Mouse (Mus musculus): ENCODE measurements around the gene Scrn1. TPM values are rescaled to one million over a fixed set of nuclear protein-coding genes. Genes with fewer than 3 reads are reported as not detected.
A peak's percentile ranks its signal among the peaks of the same experiment; 100 is the strongest.

The Scrn1 gene
- total RNA-seq, 2 experiments from 2014 or later, result 5.8 to 9.7 TPM

- DNase-seq, result peak; percentile 17
Measured at GRCm38 (mm10) chr6:54540252-54540887, 25.9 kb downstream of the Scrn1 start.

GRCm38 (mm10) chr6:54539396-54539795 lies 26.9 kb downstream of the Scrn1 start:
- DNase-seq, result no peak
- intact Hi-C loops (cut with DNase I; ENCODE audit: low total_unique reads), result no loop called here

More at GRCm38 (mm10) chr6:54540252-54540887, 25.9 kb downstream of the Scrn1 start:
- intact Hi-C loops (cut with DNase I; ENCODE audit: low total_unique reads), result no loop called here

GRCm38 (mm10) chr6:54538773-54539173 lies 27.5 kb downstream of the Scrn1 start:
- intact Hi-C loops (cut with DNase I; ENCODE audit: low total_unique reads), result no loop called here
- DNase-seq, result no peak

- intact Hi-C loops (cut with DNase I; ENCODE audit: low total_unique reads), result no loop called here
- DNase-seq, result no peak
Measured at GRCm38 (mm10) chr6:54537053-54537452, 29.2 kb downstream of the Scrn1 start.

DNA sequence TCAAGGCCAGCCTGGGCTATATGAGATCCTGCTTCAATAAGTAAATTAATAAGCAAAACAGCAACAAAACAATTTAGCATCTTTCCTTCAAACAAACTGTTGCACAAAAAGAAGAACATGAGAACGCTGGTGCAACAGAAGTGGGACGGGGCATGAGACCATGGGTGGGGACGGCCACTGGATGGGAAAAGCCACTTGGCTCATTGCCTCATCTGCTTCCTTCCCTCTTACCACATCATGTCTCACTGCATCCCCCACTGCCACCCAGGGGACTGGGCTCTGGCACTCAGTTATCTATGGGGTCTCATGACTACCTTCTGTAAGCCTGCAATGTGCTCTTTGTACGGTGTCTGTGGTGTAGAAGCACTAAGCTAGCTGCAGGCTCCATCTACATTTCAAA lies 30.8 kb downstream of the Scrn1 start:
- DNase-seq, result no peak
- intact Hi-C loops (cut with DNase I; ENCODE audit: low total_unique reads), result no loop called here

GRCm38 (mm10) chr6:54531048-54531481 lies 35.2 kb downstream of the Scrn1 start:
- intact Hi-C loops (cut with DNase I; ENCODE audit: low total_unique reads), result no loop called here

GRCm38 (mm10) chr6:54530182-54530581 lies 36.1 kb downstream of the Scrn1 start:
- DNase-seq, result no peak
- intact Hi-C loops (cut with DNase I; ENCODE audit: low total_unique reads), result no loop called here

More at GRCm38 (mm10) chr6:54531048-54531481, 35.2 kb downstream of the Scrn1 start:
- DNase-seq, result peak; percentile 39

- intact Hi-C loops (cut with DNase I; ENCODE audit: low total_unique reads), result no loop called here
- DNase-seq, result no peak
Measured at GRCm38 (mm10) chr6:54528666-54529065, 37.6 kb downstream of the Scrn1 start.

- DNase-seq, result no peak
- intact Hi-C loops (cut with DNase I; ENCODE audit: low total_unique reads), result no loop called here
Measured at GRCm38 (mm10) chr6:54518758-54519157, 47.5 kb downstream of the Scrn1 start.

DNA sequence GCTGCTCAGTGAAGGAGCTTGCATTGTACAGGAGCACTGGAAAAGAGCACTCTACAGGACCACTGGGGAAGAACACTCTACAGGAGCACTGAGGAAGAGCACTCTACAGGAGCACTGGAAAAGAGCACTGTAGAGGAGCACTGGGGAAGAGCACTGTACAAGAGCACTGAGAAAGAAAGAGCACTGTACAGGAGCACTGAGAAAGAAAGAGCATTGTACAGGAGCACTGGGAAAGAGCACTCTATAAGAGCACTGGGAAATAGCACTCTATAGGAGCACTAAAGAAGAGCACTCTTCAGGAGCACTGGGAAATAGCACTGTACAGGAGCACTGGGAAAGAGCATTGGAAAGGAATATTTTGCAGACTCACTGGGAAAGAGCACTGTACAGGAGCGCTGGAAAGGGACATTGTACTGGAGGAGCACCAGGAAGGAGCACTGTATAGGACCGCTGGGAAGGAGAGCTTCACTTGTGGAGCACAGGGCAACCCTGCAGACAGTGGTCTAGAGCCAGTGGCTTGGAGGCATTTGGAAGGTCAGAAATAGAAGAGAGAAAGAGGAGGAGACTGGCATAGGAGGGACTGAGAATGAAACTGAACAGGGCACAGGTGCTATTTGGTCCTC lies 49.7 kb downstream of the Scrn1 start:
- intact Hi-C loops (cut with DNase I; ENCODE audit: low total_unique reads), result no loop called here
- DNase-seq, result no peak

- DNase-seq, result no peak
- intact Hi-C loops (cut with DNase I; ENCODE audit: low total_unique reads), result no loop called here
Measured at GRCm38 (mm10) chr6:54512256-54512655, 54.0 kb downstream of the Scrn1 start.

DNA sequence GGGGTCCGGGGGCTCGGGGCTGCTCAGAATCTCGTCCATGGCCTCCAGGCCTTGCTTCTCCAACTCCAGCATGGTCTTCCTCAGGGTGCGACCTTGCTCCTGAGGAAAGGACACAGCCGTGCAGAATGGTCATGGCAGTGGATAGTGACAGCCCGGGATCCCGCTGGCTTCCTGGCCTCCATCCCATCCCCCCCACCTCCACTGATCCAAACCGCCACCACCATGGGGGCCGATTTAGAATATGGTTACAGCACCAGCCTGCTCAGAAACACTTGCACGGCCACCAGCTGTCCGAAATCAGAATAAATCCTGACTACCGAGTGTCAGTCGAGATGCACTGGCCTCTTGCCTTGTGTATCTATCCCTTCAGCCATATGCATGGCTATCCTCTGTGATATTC lies 57.0 kb downstream of the Scrn1 start:
- DNase-seq, result no peak
- intact Hi-C loops (cut with DNase I; ENCODE audit: low total_unique reads), result loop anchor here (2.0 kb wide), 1 partner anchor 118 kb away; no protein-coding TSS in a partner anchor

DNA sequence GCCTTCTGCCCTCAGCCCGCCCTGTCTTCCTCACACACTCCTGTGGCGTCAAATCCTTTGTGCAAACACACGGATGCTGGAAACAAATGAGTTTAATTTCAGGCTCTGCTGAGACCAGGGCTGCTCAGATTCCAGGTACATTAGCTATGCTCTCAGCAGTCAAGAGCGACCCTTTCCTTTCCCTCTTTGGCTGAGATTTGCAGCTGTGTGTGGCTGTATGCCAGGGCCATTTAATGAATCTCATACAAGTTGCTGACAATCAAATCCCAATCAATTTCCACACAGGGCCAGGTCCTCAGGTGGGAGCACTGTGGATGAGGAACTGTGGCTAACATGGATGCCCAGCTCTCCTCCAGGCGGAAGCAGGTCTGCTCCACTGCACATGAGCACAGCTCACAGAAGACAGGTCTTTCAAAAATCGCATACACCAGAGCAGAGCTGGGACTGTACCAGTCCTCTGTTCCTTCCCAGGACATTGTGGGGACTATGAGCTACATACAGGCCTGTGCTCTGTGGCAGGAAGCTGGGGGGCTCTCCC lies 58.0 kb downstream of the Scrn1 start:
- intact Hi-C loops (cut with DNase I; ENCODE audit: low total_unique reads), result loop anchor here (2.0 kb wide), 1 partner anchor 118 kb away; no protein-coding TSS in a partner anchor
- DNase-seq, result no peak

- intact Hi-C loops (cut with DNase I; ENCODE audit: low total_unique reads), result loop anchor here (2.0 kb wide), 1 partner anchor 117 kb away; no protein-coding TSS in a partner anchor
- DNase-seq, result no peak
Measured at GRCm38 (mm10) chr6:54507808-54508207, 58.5 kb downstream of the Scrn1 start.

DNA sequence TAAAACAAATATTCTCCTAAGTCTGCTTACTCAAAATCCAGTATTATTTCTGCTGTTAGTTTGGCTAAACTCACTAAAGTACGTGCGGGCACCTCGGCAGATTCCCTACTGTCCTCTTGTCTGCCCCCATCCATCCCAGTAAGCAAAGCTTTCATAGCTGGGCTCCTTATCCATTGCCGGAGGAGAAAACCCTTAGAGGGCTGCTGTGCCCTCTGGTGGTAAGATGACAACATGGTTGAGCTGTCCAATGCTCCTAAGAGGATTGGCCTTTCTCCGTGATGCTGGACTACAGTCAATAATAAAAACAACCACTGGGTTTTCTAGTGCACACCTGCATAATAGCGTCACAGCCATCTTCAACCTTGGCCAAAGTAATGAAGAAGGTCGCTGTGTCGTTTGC lies 59.3 kb downstream of the Scrn1 start:
- DNase-seq, result peak; percentile 25
- intact Hi-C loops (cut with DNase I; ENCODE audit: low total_unique reads), result no loop called here

DNA sequence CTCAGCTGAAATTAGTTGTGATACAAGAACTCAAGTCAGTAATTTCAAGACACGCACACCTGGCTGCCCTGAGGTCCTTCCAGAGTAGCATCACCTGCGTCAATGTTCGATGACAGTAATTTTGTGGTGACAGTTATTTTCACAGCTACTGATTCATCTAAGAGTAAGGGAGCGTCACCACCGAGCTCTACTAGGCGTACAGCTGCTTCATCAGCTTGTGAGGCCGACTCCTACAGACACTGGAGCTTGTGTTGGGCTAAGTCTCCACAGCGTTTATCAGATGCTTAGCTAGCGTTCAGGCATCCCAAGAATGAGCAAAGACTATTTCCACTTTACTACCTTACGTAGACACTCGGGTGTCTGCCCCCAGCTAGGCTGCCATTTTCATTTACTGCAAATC lies 60.0 kb downstream of the Scrn1 start:
- intact Hi-C loops (cut with DNase I; ENCODE audit: low total_unique reads), result no loop called here
- DNase-seq, result no peak

GRCm38 (mm10) chr6:54502661-54503115 lies 63.6 kb downstream of the Scrn1 start:
- intact Hi-C loops (cut with DNase I; ENCODE audit: low total_unique reads), result no loop called here
- DNase-seq, result no peak

DNA sequence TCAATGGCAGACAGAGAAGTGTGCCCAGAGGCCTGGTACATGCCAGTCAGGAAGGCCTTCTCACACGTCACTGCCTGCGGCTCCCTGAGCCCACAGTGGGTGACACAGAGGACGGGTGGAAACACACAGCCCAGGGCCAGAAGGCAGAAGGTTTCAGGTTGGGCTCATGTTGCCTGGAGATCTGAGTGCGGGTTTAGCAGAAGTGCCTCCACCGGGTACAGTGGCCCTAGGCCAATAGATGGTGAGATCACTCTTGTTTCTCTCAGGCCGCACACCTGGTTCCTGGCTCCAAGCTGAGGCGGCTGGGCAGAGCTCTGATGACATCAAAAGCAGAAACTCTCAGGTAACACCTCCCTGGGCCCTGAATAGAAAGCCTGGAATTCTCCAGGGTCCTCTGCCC lies 70.1 kb downstream of the Scrn1 start:
- intact Hi-C loops (cut with DNase I; ENCODE audit: low total_unique reads), result no loop called here
- no peak for DNase-seq

DNA sequence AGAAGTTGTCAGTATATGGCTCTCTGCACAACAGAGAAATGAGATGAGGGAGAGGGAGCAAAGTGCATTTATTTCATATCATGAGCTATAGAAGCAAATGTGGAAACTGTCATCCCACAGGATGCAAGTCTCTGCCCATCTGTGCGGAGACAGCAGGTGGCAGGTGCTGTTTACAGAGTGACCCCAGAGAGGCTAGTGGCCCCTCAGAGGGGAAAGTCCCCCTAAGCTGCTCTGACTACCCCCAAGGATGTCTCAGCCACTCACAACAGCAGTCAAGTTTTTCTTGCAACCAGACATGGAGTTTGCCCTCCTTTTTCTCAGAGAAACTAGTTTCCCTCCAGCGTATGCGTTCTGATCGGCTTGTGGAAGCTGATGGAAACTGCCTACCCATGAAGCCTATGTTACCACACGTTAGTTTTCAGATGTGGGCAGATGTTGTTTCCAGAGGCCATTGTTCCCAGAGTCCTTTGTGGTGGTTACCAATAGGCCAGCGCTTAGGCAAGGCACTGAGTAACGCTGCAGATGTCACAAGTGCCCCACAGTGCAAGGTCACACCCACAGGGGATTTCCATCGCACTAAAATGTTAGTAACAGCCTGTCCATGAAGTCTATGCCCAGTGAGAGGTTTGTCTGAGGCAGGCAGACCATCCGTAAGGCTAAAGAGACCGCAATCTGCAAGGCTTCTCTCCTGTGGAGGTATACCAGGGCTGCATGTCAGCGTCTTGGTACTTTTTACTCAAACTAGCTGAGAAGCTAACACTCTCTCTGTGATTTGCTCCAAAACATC lies 71.5 kb downstream of the Scrn1 start:
- intact Hi-C loops (cut with DNase I; ENCODE audit: low total_unique reads), result no loop called here
- DNase-seq, result no peak

DNA sequence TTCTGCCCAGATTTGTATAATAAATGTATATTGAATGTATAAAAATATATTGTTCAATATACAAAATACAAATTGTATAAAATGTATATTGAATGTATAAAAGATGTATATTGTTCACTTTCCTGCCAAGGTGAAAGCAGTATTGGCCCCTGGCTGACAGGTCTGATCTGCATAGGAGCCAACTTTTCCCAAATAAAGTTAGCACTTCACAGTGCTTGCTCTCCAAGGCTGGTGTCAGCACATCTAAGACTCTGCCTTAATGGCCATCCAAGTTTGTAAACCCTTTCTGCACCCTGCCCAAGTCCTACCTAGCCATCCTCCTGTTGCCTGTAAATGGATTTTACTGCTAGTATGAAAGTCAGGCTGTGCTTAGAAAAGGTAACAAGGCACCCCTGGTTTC lies 72.2 kb downstream of the Scrn1 start:
- DNase-seq, result no peak

More for the DNA sequence above, 72.2 kb downstream of the Scrn1 start:
- intact Hi-C loops (cut with DNase I; ENCODE audit: low total_unique reads), result no loop called here

All from gastrocnemius, postnatal 14 days (tissue).